Mouse (Mus musculus) erythroid progenitor cell, adult 5-6 weeks (primary cell): ENCODE results near the gene Unc119. TPM values are rescaled to one million over a fixed set of nuclear protein-coding genes. Genes with fewer than 3 reads are reported as not detected.

Experiments
- total RNA-seq, 2 experiments: library from RNA; stranded (forward) in 1 of 2; stranded (reverse) in 1 of 2; fragments of 150-400 nt in 1 of 2; fragments of 186-747, 209-891 nt in 1 of 2; gene quantifications; 2 replicates each; pipeline versions ENCODE4 v1.2.3 to v1.2.4; 2015 to 2017; ENCODE audit warnings: low replicate concordance in 2 of 2

Gene Unc119
- total RNA-seq, 2 experiments from 2014 or later, result 7.9 to 17.2 TPM

Other genes with a start within 250 kb of the Unc119 start
- gene Fam222b, start 248.8 kb upstream of the Unc119 start, total RNA-seq (2015; ENCODE audit: low replicate concordance), result 2.9 and 4.3 TPM in 2 replicates
- 0.45 and 1.5 TPM in 2 replicates for gene Fam222b, start 248.8 kb upstream of the Unc119 start, total RNA-seq (2017; ENCODE audit: low replicate concordance)
- gene Traf4, start 177.9 kb upstream of the Unc119 start, total RNA-seq (2015; ENCODE audit: low replicate concordance), result 11.3 and 35.3 TPM in 2 replicates
- gene Traf4, start 177.9 kb upstream of the Unc119 start, total RNA-seq (2017; ENCODE audit: low replicate concordance), result 14.6 and 16.1 TPM in 2 replicates
- gene Nek8, start 166.8 kb upstream of the Unc119 start, total RNA-seq (2015; ENCODE audit: low replicate concordance), result 43.2 and 79.6 TPM in 2 replicates
- 35.9 and 76.8 TPM in 2 replicates for gene Nek8, start 166.8 kb upstream of the Unc119 start, total RNA-seq (2017; ENCODE audit: low replicate concordance)
- 174 and 194 TPM in 2 replicates for gene Tlcd1, start 166.8 kb upstream of the Unc119 start, total RNA-seq (2015; ENCODE audit: low replicate concordance)
- 107 and 197 TPM in 2 replicates for gene Tlcd1, start 166.8 kb upstream of the Unc119 start, total RNA-seq (2017; ENCODE audit: low replicate concordance)
- 1,034 and 1,190 TPM in 2 replicates for gene Rpl23a, start 159.9 kb upstream of the Unc119 start, total RNA-seq (2015; ENCODE audit: low replicate concordance)
- gene Rpl23a, start 159.9 kb upstream of the Unc119 start, total RNA-seq (2017; ENCODE audit: low replicate concordance), result 811 and 1,012 TPM in 2 replicates
- gene Rab34, start 155.1 kb upstream of the Unc119 start, total RNA-seq (2015; ENCODE audit: low replicate concordance), result 2.9 TPM in 1 of 2 replicates, not detected in the other
- gene Rab34, start 155.1 kb upstream of the Unc119 start, total RNA-seq (2017; ENCODE audit: low replicate concordance), result 2.6 and 7.1 TPM in 2 replicates
- gene Proca1, start 150.1 kb upstream of the Unc119 start, total RNA-seq (2015; ENCODE audit: low replicate concordance), result not detected in 2 replicates
- gene Proca1, start 150.1 kb upstream of the Unc119 start, total RNA-seq (2017; ENCODE audit: low replicate concordance), result not detected in 2 replicates
- gene Sdf2, start 97.7 kb upstream of the Unc119 start, total RNA-seq (2015; ENCODE audit: low replicate concordance), result 39.6 and 52.4 TPM in 2 replicates
- 15.8 and 21.6 TPM in 2 replicates for gene Sdf2, start 97.7 kb upstream of the Unc119 start, total RNA-seq (2017; ENCODE audit: low replicate concordance)
- 22.2 and 30.6 TPM in 2 replicates for gene Supt6, start 97.5 kb upstream of the Unc119 start, total RNA-seq (2015; ENCODE audit: low replicate concordance)
- 21.3 and 27.7 TPM in 2 replicates for gene Supt6, start 97.5 kb upstream of the Unc119 start, total RNA-seq (2017; ENCODE audit: low replicate concordance)
- gene 2610507B11Rik, start 81.7 kb upstream of the Unc119 start, total RNA-seq (2015; ENCODE audit: low replicate concordance), result 53.7 and 76.3 TPM in 2 replicates
- gene 2610507B11Rik, start 81.7 kb upstream of the Unc119 start, total RNA-seq (2017; ENCODE audit: low replicate concordance), result 77.1 and 80.1 TPM in 2 replicates
- gene BC030499, start 52.6 kb upstream of the Unc119 start, total RNA-seq (2015; ENCODE audit: low replicate concordance), result not detected in 2 replicates
- not detected in 2 replicates for gene BC030499, start 52.6 kb upstream of the Unc119 start, total RNA-seq (2017; ENCODE audit: low replicate concordance)
- 234 and 259 TPM in 2 replicates for gene Spag5, start 42.0 kb upstream of the Unc119 start, total RNA-seq (2015; ENCODE audit: low replicate concordance)
- 464 and 490 TPM in 2 replicates for gene Spag5, start 42.0 kb upstream of the Unc119 start, total RNA-seq (2017; ENCODE audit: low replicate concordance)
- 1.3 and 16.2 TPM in 2 replicates for gene Aldoc, start 20.5 kb upstream of the Unc119 start, total RNA-seq (2015; ENCODE audit: low replicate concordance)
- gene Aldoc, start 20.5 kb upstream of the Unc119 start, total RNA-seq (2017; ENCODE audit: low replicate concordance), result 2.4 and 3.0 TPM in 2 replicates
- gene Pigs, start 15.1 kb upstream of the Unc119 start, total RNA-seq (2015; ENCODE audit: low replicate concordance), result 7.2 and 14.3 TPM in 2 replicates
- 3.6 and 3.9 TPM in 2 replicates for gene Pigs, start 15.1 kb upstream of the Unc119 start, total RNA-seq (2017; ENCODE audit: low replicate concordance)
- not detected in 2 replicates for gene Foxn1, start 43.1 kb downstream of the Unc119 start, total RNA-seq (2015; ENCODE audit: low replicate concordance)
- not detected in 2 replicates for gene Foxn1, start 43.1 kb downstream of the Unc119 start, total RNA-seq (2017; ENCODE audit: low replicate concordance)
- not detected in 2 replicates for gene Slc13a2, start 78.7 kb downstream of the Unc119 start, total RNA-seq (2015; ENCODE audit: low replicate concordance)
- 0.68 TPM in 1 of 2 replicates, not detected in the other for gene Slc13a2, start 78.7 kb downstream of the Unc119 start, total RNA-seq (2017; ENCODE audit: low replicate concordance)
- not detected in 2 replicates for gene Slc46a1, start 122.2 kb downstream of the Unc119 start, total RNA-seq (2015; ENCODE audit: low replicate concordance)
- 0.13 TPM in 1 of 2 replicates, not detected in the other for gene Slc46a1, start 122.2 kb downstream of the Unc119 start, total RNA-seq (2017; ENCODE audit: low replicate concordance)
- not detected in 2 replicates for gene Sarm1, start 154.3 kb downstream of the Unc119 start, total RNA-seq (2015; ENCODE audit: low replicate concordance)
- gene Sarm1, start 154.3 kb downstream of the Unc119 start, total RNA-seq (2017; ENCODE audit: low replicate concordance), result not detected in 2 replicates
- gene Vtn, start 155.6 kb downstream of the Unc119 start, total RNA-seq (2015; ENCODE audit: low replicate concordance), result not detected in 2 replicates
- gene Vtn, start 155.6 kb downstream of the Unc119 start, total RNA-seq (2017; ENCODE audit: low replicate concordance), result not detected in 2 replicates
- not detected in 2 replicates for gene Sebox, start 160.0 kb downstream of the Unc119 start, total RNA-seq (2015; ENCODE audit: low replicate concordance)
- gene Sebox, start 160.0 kb downstream of the Unc119 start, total RNA-seq (2017; ENCODE audit: low replicate concordance), result not detected in 2 replicates
- 2.5 TPM in 1 of 2 replicates, not detected in the other for gene Tmem199, start 168.7 kb downstream of the Unc119 start, total RNA-seq (2015; ENCODE audit: low replicate concordance)
- gene Tmem199, start 168.7 kb downstream of the Unc119 start, total RNA-seq (2017; ENCODE audit: low replicate concordance), result 7.7 and 10.1 TPM in 2 replicates
- 8.6 and 9.6 TPM in 2 replicates for gene Poldip2, start 168.7 kb downstream of the Unc119 start, total RNA-seq (2015; ENCODE audit: low replicate concordance)
- gene Poldip2, start 168.7 kb downstream of the Unc119 start, total RNA-seq (2017; ENCODE audit: low replicate concordance), result 4.0 and 8.1 TPM in 2 replicates
- 2.1 and 2.2 TPM in 2 replicates for gene Tnfaip1, start 192.8 kb downstream of the Unc119 start, total RNA-seq (2015; ENCODE audit: low replicate concordance)
- gene Tnfaip1, start 192.8 kb downstream of the Unc119 start, total RNA-seq (2017; ENCODE audit: low replicate concordance), result 0.61 TPM in 1 of 2 replicates, not detected in the other
- 63.1 and 72.5 TPM in 2 replicates for gene Ift20, start 192.9 kb downstream of the Unc119 start, total RNA-seq (2015; ENCODE audit: low replicate concordance)
- 20.1 and 72.1 TPM in 2 replicates for gene Ift20, start 192.9 kb downstream of the Unc119 start, total RNA-seq (2017; ENCODE audit: low replicate concordance)
- gene Tmem97, start 207.3 kb downstream of the Unc119 start, total RNA-seq (2015; ENCODE audit: low replicate concordance), result 22.2 and 26.7 TPM in 2 replicates
- 6.0 and 14.0 TPM in 2 replicates for gene Tmem97, start 207.3 kb downstream of the Unc119 start, total RNA-seq (2017; ENCODE audit: low replicate concordance)